Mouse (Mus musculus) CH12.LX (cell line): ENCODE measurements around the gene Lrit2. TPM values are rescaled to one million over a fixed set of nuclear protein-coding genes. Genes with fewer than 3 reads are reported as not detected.

Experiments
- DNase-seq: peaks from one replicate; pipeline ENCODE4 v3.0.0-alpha.2; 2013; ENCODE audit errors: extremely low read depth
- H3K27ac ChIP-seq: 2 replicates; pipeline ENCODE4 v1.5.1; 2012; ENCODE audit warnings: low read depth, mild to moderate bottlenecking, control low read depth, moderate library complexity; ENCODE audit not compliant: insufficient read depth
- H3K27me3 ChIP-seq: replicated peaks from 2 replicates; pipeline ENCODE3; 2012; ENCODE audit warnings: inconsistent platforms
- H3K36me3 ChIP-seq, 2 experiments: replicated peaks in 1 of 2; 2 replicates each; pipeline versions ENCODE3 to v1.6.1; 2012; ENCODE audit warnings: inconsistent platforms in 1 of 2, low read length in 1 of 2, mild to moderate bottlenecking in 1 of 2, mixed read lengths in 1 of 2, moderate library complexity in 1 of 2; ENCODE audit not compliant: control insufficient read depth in 1 of 2, insufficient read depth in 1 of 2
- H3K4me1 ChIP-seq, 2 experiments: 2 replicates each; pipeline ENCODE4 v1.6.1; 2012; ENCODE audit warnings: inconsistent platforms in 1 of 2, moderate library complexity in 1 of 2; ENCODE audit not compliant: insufficient read depth in 2 of 2, control insufficient read depth in 1 of 2
- H3K4me2 ChIP-seq: 2 replicates; pipeline ENCODE4 v1.6.1; 2012; ENCODE audit warnings: low read depth, mild to moderate bottlenecking, control low read depth; ENCODE audit not compliant: poor library complexity, insufficient read depth, severe bottlenecking
- H3K4me3 ChIP-seq, 3 experiments: fragments of 150-350 bp in 1 of 3; sonication (generic) in 1 of 3; replicated peaks in 1 of 3; 2 replicates each; pipeline versions ENCODE3 to v1.5.1; 2011 to 2012; ENCODE audit warnings: low read depth in 2 of 3, low read length in 2 of 3, mild to moderate bottlenecking in 2 of 3, moderate library complexity in 2 of 3, control low read depth in 1 of 3, improper control_type of control experiment in 1 of 3, inconsistent platforms in 1 of 3, mixed read lengths in 1 of 3; ENCODE audit not compliant: poor library complexity in 1 of 3
- H3K79me2 ChIP-seq: replicated peaks from 2 replicates; pipeline ENCODE4 v1.6.1; 2012; ENCODE audit warnings: mild to moderate bottlenecking, moderate library complexity; ENCODE audit not compliant: control insufficient read depth, poor library complexity, insufficient read depth, severe bottlenecking; ENCODE audit errors: extremely low read depth
- H3K9ac ChIP-seq: 2 replicates; pipeline ENCODE4 v1.6.1; 2012; ENCODE audit warnings: low read depth, mild to moderate bottlenecking, control low read depth, moderate library complexity; ENCODE audit not compliant: insufficient read depth
- H3K9me3 ChIP-seq: replicated peaks from 2 replicates; pipeline ENCODE3; 2012; ENCODE audit warnings: low read length, inconsistent platforms, mixed read lengths
- CTCF ChIP-seq, 2 experiments: IDR thresholded peaks in 1 of 2; conservative IDR thresholded peaks in 1 of 2; 2 replicates each; pipeline ENCODE4 v1.5.1; 2011 to 2012; ENCODE audit warnings: low read depth in 2 of 2, low read length in 2 of 2, improper control_type of control experiment in 1 of 2, inconsistent platforms in 1 of 2, mild to moderate bottlenecking in 1 of 2, moderate library complexity in 1 of 2
- E2F4 ChIP-seq: IDR thresholded peaks from 2 replicates; pipeline ENCODE4 v1.6.1; 2011; ENCODE audit warnings: low read depth, low read length, improper control_type of control experiment; ENCODE audit not compliant: insufficient replicate concordance
- EP300 ChIP-seq: IDR thresholded peaks from 2 replicates; pipeline ENCODE4 v1.6.1; 2011; ENCODE audit warnings: low read length, improper control_type of control experiment
- GABPA ChIP-seq: IDR thresholded peaks from 2 replicates; pipeline ENCODE4 v1.6.1; 2012; ENCODE audit warnings: low read depth, low read length, improper control_type of control experiment, inconsistent platforms; ENCODE audit not compliant: insufficient replicate concordance
- JUN ChIP-seq: IDR thresholded peaks from 2 replicates; pipeline ENCODE4 v1.6.1; 2011; ENCODE audit warnings: low read depth, mild to moderate bottlenecking, low read length, improper control_type of control experiment, moderate library complexity; ENCODE audit not compliant: insufficient read depth
- JUND ChIP-seq: conservative IDR thresholded peaks from 2 replicates; pipeline ENCODE4 v1.6.1; 2011; ENCODE audit warnings: low read depth, low read length, improper control_type of control experiment
- KAT2A ChIP-seq: IDR thresholded peaks from 2 replicates; pipeline ENCODE4 v1.6.1; 2012; ENCODE audit warnings: low read length, improper control_type of control experiment, inconsistent platforms; ENCODE audit not compliant: insufficient replicate concordance
- MAX ChIP-seq: IDR thresholded peaks from 2 replicates; pipeline ENCODE4 v1.6.1; 2011; ENCODE audit warnings: low read length, improper control_type of control experiment
- MAZ ChIP-seq: IDR thresholded peaks from 2 replicates; pipeline ENCODE4 v1.6.1; 2012; ENCODE audit warnings: low read depth, mild to moderate bottlenecking, inconsistent platforms, low read length, improper control_type of control experiment, moderate library complexity
- MYC ChIP-seq: IDR thresholded peaks from 2 replicates; pipeline ENCODE4 v1.6.1; 2011; ENCODE audit warnings: low read depth, mild to moderate bottlenecking, improper control_type of control experiment, low read length
- NELFE ChIP-seq: IDR thresholded peaks from 2 replicates; pipeline ENCODE4 v1.6.1; 2011; ENCODE audit warnings: low read depth, low read length, improper control_type of control experiment
- NRF1 ChIP-seq: IDR thresholded peaks from 2 replicates; pipeline ENCODE4 v1.6.1; 2014; ENCODE audit warnings: low read depth, mild to moderate bottlenecking, inconsistent platforms, low read length, improper control_type of control experiment, moderate library complexity
- POLR2AphosphoS2 ChIP-seq: IDR thresholded peaks from 2 replicates; pipeline ENCODE4 v1.6.1; 2011; ENCODE audit warnings: low read depth, low read length, improper control_type of control experiment
- RAD21 ChIP-seq: IDR thresholded peaks from 2 replicates; pipeline ENCODE4 v1.6.1; 2011; ENCODE audit warnings: low read depth, mild to moderate bottlenecking, low read length, improper control_type of control experiment, moderate library complexity
- SIN3A ChIP-seq: IDR thresholded peaks from 2 replicates; pipeline ENCODE4 v1.6.1; 2012; ENCODE audit warnings: low read length, improper control_type of control experiment, inconsistent platforms
- USF1 ChIP-seq: IDR thresholded peaks from 2 replicates; pipeline ENCODE4 v1.6.1; 2014; ENCODE audit warnings: low read depth, mild to moderate bottlenecking, inconsistent platforms, low read length, improper control_type of control experiment
- ZC3H11A ChIP-seq: IDR thresholded peaks from 2 replicates; pipeline ENCODE4 v1.6.1; 2012; ENCODE audit warnings: low read depth, mild to moderate bottlenecking, inconsistent platforms, low read length, improper control_type of control experiment
- ZKSCAN1 ChIP-seq: IDR thresholded peaks from 2 replicates; pipeline ENCODE4 v1.6.1; 2012; ENCODE audit warnings: low read depth, inconsistent platforms, low read length, improper control_type of control experiment, borderline replicate concordance
- ZMIZ1 ChIP-seq: IDR thresholded peaks from 2 replicates; pipeline ENCODE4 v1.6.1; 2012; ENCODE audit warnings: low read depth, mild to moderate bottlenecking, inconsistent platforms, low read length, improper control_type of control experiment
- dilution Hi-C: fragments of 300-500 bp; cut with MboI; formaldehyde crosslinking; loops from 2 replicates; pipeline ENCODE4 v1.14.3; 2020; ENCODE audit warnings: low sequenced_read_pairs; ENCODE audit not compliant: extremely low pct_unique_long_range_greater_than_20kb, extremely low pct_ligation_motif_present
- in situ Hi-C: fragments of 300-500 bp; cut with MboI; formaldehyde crosslinking; loops from 3 replicates; pipeline ENCODE4 v1.14.3; 2019; ENCODE audit warnings: low sequenced_read_pairs, low pct_ligation_motif_present, low pct_unique_long_range_greater_than_20kb, mixed read lengths
- polyA plus RNA-seq: library from polyadenylated mRNA; unstranded; fragments of >175 nt; gene quantifications from 2 replicates; pipeline ENCODE4 v1.2.1, GENCODE M21; 2012; ENCODE audit warnings: low read depth; ENCODE audit not compliant: insufficient read length
- total RNA-seq, 2 experiments: library from RNA; depleted of rRNA; stranded (reverse); fragments of 300-350 nt in 1 of 2; fragments of >200 nt in 1 of 2; gene quantifications; 2 replicates each; pipeline ENCODE4 v1.2.3; 2012 to 2014

Gene Lrit2
- total and polyA plus RNA-seq, 3 experiments: not detected

DNA sequence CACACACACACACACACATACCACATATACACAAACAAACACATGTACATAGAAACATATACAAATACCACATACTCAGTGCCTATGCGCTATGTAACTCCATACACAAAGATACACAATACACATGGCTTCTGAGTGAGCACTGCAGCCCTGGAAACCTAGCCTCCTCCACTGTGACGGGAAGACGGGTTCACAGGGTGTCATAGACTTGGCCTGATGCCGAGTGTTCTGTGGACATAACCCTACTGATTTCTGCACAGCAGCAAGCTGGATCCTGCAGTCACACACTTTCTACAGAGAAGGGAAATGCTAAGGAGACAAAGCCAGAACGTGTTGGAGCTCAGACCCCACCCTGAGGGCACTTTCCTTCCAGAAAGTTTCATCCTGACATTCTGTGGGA, 37.0 kb downstream of the Lrit2 start:
- H3K27ac ChIP-seq: no peak overlapping the region
- dilution Hi-C loops: no loop called here
- no peaks in the 10 kb centered on the region for H3K9me3 ChIP-seq
- no peak overlapping the region for H3K4me3 ChIP-seq
- no peak overlapping the region for H3K4me2 ChIP-seq
- H3K4me1 ChIP-seq: no peaks in the 10 kb centered on the region
- in situ Hi-C loops: no loop called here
- peaks cover 19% of the 10 kb centered on the region for H3K27me3 ChIP-seq
- TF ChIP-seq MAX (no peak), NRF1 (no peak), KAT2A (no peak), MAZ (no peak), ZMIZ1 (no peak), USF1 (no peak), E2F4 (no peak), ZC3H11A (no peak), RAD21 (no peak), JUN (no peak), MYC (no peak), NELFE (no peak), SIN3A (no peak), POLR2AphosphoS2 (no peak)
- TF ChIP-seq, all 38 proteins: peak for 0
- no peaks in the 10 kb centered on the region for H3K36me3 ChIP-seq
- no peaks in the 10 kb centered on the region for H3K79me2 ChIP-seq
- H3K9ac ChIP-seq: no peak overlapping the region
- no peak for DNase-seq

DNA sequence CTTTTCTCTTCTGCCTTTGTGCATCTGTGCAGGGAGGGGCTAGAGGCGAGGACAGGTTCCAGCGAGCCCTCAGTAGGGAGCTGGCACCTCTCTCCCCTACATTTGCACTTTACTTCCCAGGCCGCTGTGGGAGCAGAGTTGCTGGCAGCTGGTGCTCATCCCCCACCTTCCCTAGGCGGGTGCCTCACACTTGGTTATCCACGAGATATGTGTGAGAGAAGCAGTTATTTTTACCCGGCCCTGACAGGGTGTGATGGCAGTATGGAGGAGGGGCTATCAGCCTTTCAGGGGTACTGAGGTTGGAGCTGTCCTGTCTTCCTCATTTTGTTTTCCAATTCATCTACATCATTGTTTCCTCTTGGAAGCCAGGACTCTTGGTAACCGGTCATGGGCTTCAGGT, 38.1 kb downstream of the Lrit2 start:
- dilution Hi-C loops: no loop called here
- TF ChIP-seq CTCF (conservative IDR thresholded peaks at IDR 0.05 in 1 of 2, IDR thresholded peaks at IDR 0.05 in 1 of 2; ENCODE audit: low read depth in 2 of 2, low read length in 2 of 2) (no peak), POLR2AphosphoS2 (no peak), ZKSCAN1 (no peak), MYC (no peak), JUND (no peak), NRF1 (no peak), EP300 (no peak), GABPA (no peak)

More for the DNA sequence above, 38.1 kb downstream of the Lrit2 start:
- in situ Hi-C loops: no loop called here
- H3K36me3 ChIP-seq: no peaks in the 10 kb centered on the region
- no peaks in the 10 kb centered on the region for H3K9me3 ChIP-seq
- no peaks in the 10 kb centered on the region for H3K4me1 ChIP-seq
- H3K9ac ChIP-seq: no peak overlapping the region
- H3K4me2 ChIP-seq: no peak overlapping the region
- no peak overlapping the region for H3K27ac ChIP-seq
- no peaks in the 10 kb centered on the region for H3K79me2 ChIP-seq
- H3K4me3 ChIP-seq: no peak overlapping the region
- no peak for DNase-seq
- peaks cover 10% of the 10 kb centered on the region for H3K27me3 ChIP-seq
